Mouse (Mus musculus): ENCODE data around the gene Efemp1.

- TF ChIP-seq GATA1 (IDR thresholded peaks at IDR 0.05; ENCODE audit: low read length) = no peak
- TF ChIP-seq TAL1 (IDR thresholded peaks at IDR 0.05; ENCODE audit: low read length) = no peak
Measured at GRCm38 (mm10) chr11:28869129-28869528, 16.1 kb downstream of the Efemp1 start.

Data from erythroblast, embryonic 14.5 days (primary cell).